ENCODE assay signal across 8 mouse cellular contexts in the genomic region with DNA sequence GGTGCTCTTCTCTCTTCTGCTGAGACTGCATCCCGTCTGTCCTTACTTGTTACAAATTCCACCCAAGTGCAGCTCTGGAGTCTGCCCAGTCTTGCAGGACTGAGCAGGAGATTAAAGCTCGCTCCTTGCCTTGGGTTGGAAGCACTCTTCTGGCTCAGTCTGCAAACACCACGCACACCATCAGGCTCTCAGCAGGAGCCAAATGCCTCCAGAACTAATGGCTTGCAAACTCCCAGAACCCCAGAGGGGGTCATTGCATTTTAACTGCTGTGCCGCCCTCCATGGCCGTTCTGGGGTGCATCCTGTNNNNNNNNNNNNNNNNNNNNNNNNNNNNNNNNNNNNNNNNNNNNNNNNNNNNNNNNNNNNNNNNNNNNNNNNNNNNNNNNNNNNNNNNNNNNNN.
DNase-seq lines count a peak whose midpoint lies in the region; ATAC-seq lines count a peak whose summit lies in the region.

No protein-coding gene starts in this region.

- peak; percentile 37 for DNase-seq in right cerebral cortex, adult 18-20 months
- DNase-seq in right cerebral cortex, adult 2 months (ENCODE audit: low spot score in 2 of 2) = no peak
- peak; percentile 15 for DNase-seq in kidney, postnatal 14 days
- no peak for DNase-seq in urinary bladder, postnatal 10 days (ENCODE audit: low spot score)
- DNase-seq in right cerebral cortex, postnatal 14 days = no peak
- no peak for DNase-seq in right cerebral cortex, postnatal 4 days

- H3K9ac ChIP-seq in forebrain, embryonic 15.5 days (replicated peaks) = no peak overlapping the region
- H3K9ac ChIP-seq in forebrain, embryonic 12.5 days = no peak overlapping the region

- H3K27ac ChIP-seq in forebrain, embryonic 15.5 days (replicated peaks) = no peak overlapping the region
- no peak overlapping the region for H3K27ac ChIP-seq in forebrain, embryonic 12.5 days

- ATAC-seq in forebrain, embryonic 15.5 days (replicated peaks) = peak; percentile 49
- ATAC-seq in forebrain, embryonic 12.5 days (ENCODE audit: low FRiP score) = no peak

- H3K27me3 ChIP-seq in forebrain, embryonic 15.5 days = no peaks in the 10 kb centered on the region
- no peaks in the 10 kb centered on the region; the same call in 1 of the 2 replicates for H3K27me3 ChIP-seq in forebrain, embryonic 12.5 days

- no peak overlapping the region for H3K4me3 ChIP-seq in forebrain, embryonic 15.5 days
- no peak overlapping the region for H3K4me3 ChIP-seq in forebrain, embryonic 12.5 days (replicated peaks)

- no peaks in the 10 kb centered on the region for H3K36me3 ChIP-seq in forebrain, embryonic 15.5 days
- no peaks in the 10 kb centered on the region for H3K36me3 ChIP-seq in forebrain, embryonic 12.5 days (replicated peaks)

- H3K4me2 ChIP-seq in forebrain, embryonic 15.5 days (replicated peaks) = no peak overlapping the region
- H3K4me2 ChIP-seq in forebrain, embryonic 12.5 days = no peak overlapping the region

- H3K4me1 ChIP-seq in forebrain, embryonic 15.5 days = peaks cover 23% of the 10 kb centered on the region
- peaks cover 17% of the 10 kb centered on the region for H3K4me1 ChIP-seq in forebrain, embryonic 12.5 days

- 12% methylated on average over 5 of the region's 5 CpGs for WGBS in forebrain, embryonic 15.5 days
- 7% methylated on average over 5 of the region's 5 CpGs for WGBS in forebrain, embryonic 12.5 days

- H3K9me3 ChIP-seq in forebrain, embryonic 15.5 days = no peaks in the 10 kb centered on the region
- H3K9me3 ChIP-seq in forebrain, embryonic 12.5 days = no peaks in the 10 kb centered on the region

Comparison
In these comparisons a context has a peak if more than half of its experiments do, and no peak if none do; other contexts are left out.
1. DNase-seq: peak in right cerebral cortex, adult 18-20 months (single experiment) and kidney, postnatal 14 days (single experiment); none in right cerebral cortex, adult 2 months (0 of 2), urinary bladder, postnatal 10 days (single experiment), right cerebral cortex, postnatal 14 days (single experiment) and right cerebral cortex, postnatal 4 days (single experiment).